Mouse (Mus musculus): ENCODE data around the gene Mllt6.
A peak's percentile ranks its signal among the peaks of the same experiment; 100 is the strongest.
"Not testable (repeated sequence)": the region's sequence is repeated elsewhere in the genome, so short reads cannot be mapped to it uniquely, and the experiment has no call there.

Gene Mllt6

GRCm38 (mm10) chr11:97650341-97650740 is 12.9 kb upstream of the Mllt6 start:
- DNase-seq = peak; percentile 76 to 80

- not testable (repeated sequence) for DNase-seq
Observed at GRCm38 (mm10) chr11:97653376-97653775, 9.8 kb upstream of the Mllt6 start.

GRCm38 (mm10) chr11:97654210-97654609 is 9.0 kb upstream of the Mllt6 start:
- no peak for DNase-seq

GRCm38 (mm10) chr11:97656269-97656971 is 6.8 kb upstream of the Mllt6 start:
- DNase-seq = peak in 1 of 2 experiments; percentile 46

GRCm38 (mm10) chr11:97657184-97657945 is 5.8 kb upstream of the Mllt6 start:
- DNase-seq = peak in 1 of 2 experiments; percentile 52

- not testable (repeated sequence) for DNase-seq
Observed at GRCm38 (mm10) chr11:97657967-97658366, 5.2 kb upstream of the Mllt6 start.

GRCm38 (mm10) chr11:97658751-97659266 is 4.4 kb upstream of the Mllt6 start:
- DNase-seq = no peak

GRCm38 (mm10) chr11:97659267-97659989 is 3.8 kb upstream of the Mllt6 start:
- no peak for DNase-seq

- DNase-seq = peak; percentile 86 to 91
Observed at GRCm38 (mm10) chr11:97659990-97660714, 3.1 kb upstream of the Mllt6 start.

- no peak for DNase-seq
Observed at GRCm38 (mm10) chr11:97660734-97661647, 2.2 kb upstream of the Mllt6 start.

- peak in 1 of 2 experiments; percentile 59 for DNase-seq
Observed at GRCm38 (mm10) chr11:97661648-97662133, 1.5 kb upstream of the Mllt6 start.

- peak in 1 of 2 experiments; percentile 30 for DNase-seq
Observed at GRCm38 (mm10) chr11:97662207-97662892, 864 bp upstream of the Mllt6 start.

GRCm38 (mm10) chr11:97663528-97664338 is 519 bp downstream of the Mllt6 start:
- peak; percentile 53 to 65 for DNase-seq

- DNase-seq = no peak
Observed at GRCm38 (mm10) chr11:97664339-97664665, 1.1 kb downstream of the Mllt6 start.

- DNase-seq = peak in 1 of 2 experiments; percentile 33
Observed at GRCm38 (mm10) chr11:97664771-97665240, 1.6 kb downstream of the Mllt6 start.

GRCm38 (mm10) chr11:97665431-97665830 is 2.2 kb downstream of the Mllt6 start:
- no peak for DNase-seq

GRCm38 (mm10) chr11:97666221-97666620 is 3.0 kb downstream of the Mllt6 start:
- DNase-seq = no peak

- peak in 1 of 2 experiments; percentile 22 for DNase-seq
Observed at GRCm38 (mm10) chr11:97666794-97667193, 3.6 kb downstream of the Mllt6 start.

GRCm38 (mm10) chr11:97668160-97668559 is 4.9 kb downstream of the Mllt6 start:
- DNase-seq = peak in 1 of 2 experiments; percentile 44
